Mouse (Mus musculus) adrenal gland, adult 2 months (tissue): Measurements from ENCODE around the gene Abhd15. TPM values are rescaled to one million over a fixed set of nuclear protein-coding genes. Genes with fewer than 3 reads are reported as not detected.

Experiments
- polyA plus RNA-seq: library from polyadenylated mRNA; depleted of rRNA; stranded (reverse); fragments of >200 nt; gene quantifications from 2 replicates; pipeline ENCODE4 v1.2.3, GENCODE M21; 2012; rRNA removed
- total RNA-seq, 2 experiments: library from RNA; stranded (reverse); gene quantifications; 2 replicates each; pipeline ENCODE4 v1.2.3; 2021

Abhd15 gene
- total and polyA plus RNA-seq, 3 experiments = 12.1 to 29.9 (median 28.7) TPM

Other genes with a start within 250 kb of the Abhd15 start
- gene Coro6, start 52.7 kb upstream of the Abhd15 start, total RNA-seq = 1 to 10 TPM; 1.3 to 2.0 TPM
- 6.0 and 9.2 TPM in 2 replicates for gene Coro6, start 52.7 kb upstream of the Abhd15 start, polyA plus RNA-seq
- 1 to 10 TPM; 6.0 to 7.3 TPM for gene Ankrd13b, start 25.4 kb upstream of the Abhd15 start, total RNA-seq
- gene Ankrd13b, start 25.4 kb upstream of the Abhd15 start, polyA plus RNA-seq = 24.7 and 27.8 TPM in 2 replicates
- 10 to 100 TPM; 42.1 to 48.8 TPM for gene Git1, start 21.6 kb upstream of the Abhd15 start, total RNA-seq
- 69.5 and 72.1 TPM in 2 replicates for gene Git1, start 21.6 kb upstream of the Abhd15 start, polyA plus RNA-seq
- gene Trp53i13, start 859 bp downstream of the Abhd15 start, total RNA-seq = 10 to 100 TPM in 1 of 2 experiments, 1 to 10 TPM in 1; 6.3 to 15.6 TPM
- gene Trp53i13, start 859 bp downstream of the Abhd15 start, polyA plus RNA-seq = 31.1 and 37.1 TPM in 2 replicates
- not detected for gene Gm10392, start 4.1 kb downstream of the Abhd15 start, total RNA-seq
- 0.08 TPM in 1 of 2 replicates, not detected in the other for gene Gm10392, start 4.1 kb downstream of the Abhd15 start, polyA plus RNA-seq
- gene Taok1, start 92.7 kb downstream of the Abhd15 start, total RNA-seq = 10 to 100 TPM; 45.9 to 51.0 TPM
- gene Taok1, start 92.7 kb downstream of the Abhd15 start, polyA plus RNA-seq = 2.2 and 2.8 TPM in 2 replicates
- 100 to 1,000 TPM in 1 of 2 experiments, 10 to 100 TPM in 1; 63.7 to 111 TPM for gene Nufip2, start 171.0 kb downstream of the Abhd15 start, total RNA-seq
- gene Nufip2, start 171.0 kb downstream of the Abhd15 start, polyA plus RNA-seq = 21.9 and 25.4 TPM in 2 replicates
- not detected for gene Cryba1, start 210.2 kb downstream of the Abhd15 start, total RNA-seq
- gene Cryba1, start 210.2 kb downstream of the Abhd15 start, polyA plus RNA-seq = not detected in 2 replicates
- gene Myo18a, start 248.1 kb downstream of the Abhd15 start, total RNA-seq = 10 to 100 TPM; 50.4 to 75.6 TPM
- gene Myo18a, start 248.1 kb downstream of the Abhd15 start, polyA plus RNA-seq = 66.5 and 70.4 TPM in 2 replicates